Mouse (Mus musculus) midbrain, embryonic 13.5 days (tissue): Measurements from ENCODE around the gene Bcl11a. TPM values are rescaled to one million over a fixed set of nuclear protein-coding genes. Genes with fewer than 3 reads are reported as not detected.
A peak's percentile ranks its signal among the peaks of the same experiment; 100 is the strongest.

Source experiments
- ATAC-seq: fragments of 200-750 bp; cut with Nextera tagmentation; 2 replicates; pipeline ENCODE4 v1.8.0; 2017; ENCODE audit warnings: mild to moderate bottlenecking, moderate TSS enrichment, moderate library complexity
- H3K27ac ChIP-seq: fragments of 300-500 bp; sonication (generic); 2 replicates; pipeline ENCODE4 v1.5.1; 2015; ENCODE audit warnings: inconsistent platforms, mild to moderate bottlenecking, moderate library complexity
- H3K27me3 ChIP-seq: fragments of 300-500 bp; sonication (generic); 2 replicates; pipeline ENCODE4 v1.6.1; 2015; ENCODE audit warnings: mild to moderate bottlenecking, inconsistent platforms
- H3K36me3 ChIP-seq: fragments of 300-500 bp; sonication (generic); 2 replicates; pipeline ENCODE4 v1.6.1; 2015; ENCODE audit warnings: mild to moderate bottlenecking, inconsistent platforms
- H3K4me1 ChIP-seq: fragments of 300-500 bp; sonication (generic); replicated peaks from 2 replicates; pipeline ENCODE4 v1.6.1; 2015; ENCODE audit warnings: inconsistent platforms
- H3K4me2 ChIP-seq: fragments of 300-500 bp; sonication (generic); replicated peaks from 2 replicates; pipeline ENCODE4 v1.6.1; 2015; ENCODE audit warnings: moderate library complexity, mild to moderate bottlenecking, inconsistent platforms
- H3K4me3 ChIP-seq: fragments of 300-500 bp; sonication (generic); replicated peaks from 2 replicates; pipeline ENCODE4 v1.5.1; 2015; ENCODE audit warnings: mild to moderate bottlenecking, inconsistent platforms
- H3K9ac ChIP-seq: fragments of 300-500 bp; sonication (generic); replicated peaks from 2 replicates; pipeline ENCODE4 v1.6.1; 2015; ENCODE audit warnings: mild to moderate bottlenecking, inconsistent platforms
- H3K9me3 ChIP-seq: fragments of 300-500 bp; sonication (generic); 2 replicates; pipeline ENCODE4 v1.6.1; 2016; ENCODE audit warnings: mild to moderate bottlenecking, inconsistent platforms
- WGBS: fragments of 180-500 bp; shearing (Covaris S2); methylation state at CpG from one replicate; pipeline ENCODE4 v1.1.7; 2015; 5-methylcytosine and 5-hydroxymethylcytosine counted together
- polyA plus RNA-seq: library from polyadenylated mRNA; unstranded; fragments of >200 nt; fragmentation: Nextera tagmentation; extraction: Ambion mirVana; gene quantifications from 2 replicates; pipeline ENCODE4 v1.2.1, GENCODE M21; 2015

Bcl11a gene
- polyA plus RNA-seq, 1 experiment from 2014 or later = 102 TPM

DNA sequence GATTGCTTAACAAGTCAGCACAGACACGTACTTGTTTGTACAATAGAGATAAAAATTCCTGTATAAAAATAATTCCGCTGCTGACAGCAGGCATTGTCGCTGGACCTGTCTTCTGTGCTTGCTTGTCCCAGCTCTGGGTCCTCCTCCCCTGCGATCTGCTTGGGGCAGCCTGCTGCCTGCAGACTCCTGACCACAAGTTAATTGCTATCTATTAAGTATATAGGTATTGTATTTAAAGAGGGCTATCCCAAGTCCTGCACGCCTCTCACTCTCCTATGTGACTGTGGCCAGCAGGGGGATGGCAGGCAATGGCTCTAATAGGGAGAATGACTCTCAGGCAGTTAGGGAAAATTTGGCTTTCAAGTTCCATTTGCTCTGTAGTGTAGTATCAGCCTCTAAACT lies 16.2 kb downstream of the Bcl11a start:
- ATAC-seq = peak; percentile 51; the same call in 1 of the 2 replicates
- no peaks in the 10 kb centered on the region for H3K9me3 ChIP-seq
- H3K4me1 ChIP-seq = peaks cover 93% of the 10 kb centered on the region
- no peak overlapping the region for H3K9ac ChIP-seq
- WGBS = 46% methylated on average over 5 of the region's 5 CpGs
- no peaks in the 10 kb centered on the region; the same call in 1 of the 2 replicates for H3K27me3 ChIP-seq
- peaks cover 11% of the 10 kb centered on the region for H3K36me3 ChIP-seq
- no peak overlapping the region for H3K4me3 ChIP-seq
- peak overlapping the region; percentile 82; the same call in 1 of the 2 replicates for H3K27ac ChIP-seq
- peak overlapping the region; percentile 29; the same call in 1 of the 2 replicates for H3K4me2 ChIP-seq

DNA sequence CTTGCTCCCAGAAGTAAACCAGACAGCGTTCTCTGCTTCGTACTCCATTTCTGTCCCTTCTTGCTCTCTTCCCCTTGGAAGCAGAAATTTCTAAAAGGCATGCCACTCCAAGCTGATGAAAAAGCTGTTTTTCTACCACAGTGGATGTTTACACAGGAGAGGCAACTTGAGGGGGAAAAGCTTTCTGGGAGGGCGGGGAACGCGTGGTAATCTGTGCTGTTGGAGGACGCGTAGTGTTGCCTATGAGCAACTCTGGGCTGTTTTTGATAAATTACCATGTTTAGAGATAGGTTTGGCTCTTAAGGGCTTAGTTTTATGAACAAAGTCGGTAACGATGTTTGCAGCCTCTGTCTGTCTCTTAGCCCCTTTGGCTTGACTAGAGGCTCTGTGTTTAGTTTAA lies 17.4 kb downstream of the Bcl11a start:
- ATAC-seq = no peak
- Histone ChIP-seq H3K9me3 (no peaks in the 10 kb centered on the region), H3K4me3 (no peak overlapping the region), H3K36me3 (peaks cover 6% of the 10 kb centered on the region; the same call in 1 of the 2 replicates), H3K4me2 (peak overlapping the region; percentile 38), H3K4me1 (peaks cover 93% of the 10 kb centered on the region), H3K27ac (peak overlapping the region; percentile 82), H3K27me3 (no peaks in the 10 kb centered on the region; the same call in 1 of the 2 replicates), H3K9ac (peak overlapping the region; percentile 36; the same call in 1 of the 2 replicates)
- 43% methylated on average over 9 of the region's 9 CpGs for WGBS

DNA sequence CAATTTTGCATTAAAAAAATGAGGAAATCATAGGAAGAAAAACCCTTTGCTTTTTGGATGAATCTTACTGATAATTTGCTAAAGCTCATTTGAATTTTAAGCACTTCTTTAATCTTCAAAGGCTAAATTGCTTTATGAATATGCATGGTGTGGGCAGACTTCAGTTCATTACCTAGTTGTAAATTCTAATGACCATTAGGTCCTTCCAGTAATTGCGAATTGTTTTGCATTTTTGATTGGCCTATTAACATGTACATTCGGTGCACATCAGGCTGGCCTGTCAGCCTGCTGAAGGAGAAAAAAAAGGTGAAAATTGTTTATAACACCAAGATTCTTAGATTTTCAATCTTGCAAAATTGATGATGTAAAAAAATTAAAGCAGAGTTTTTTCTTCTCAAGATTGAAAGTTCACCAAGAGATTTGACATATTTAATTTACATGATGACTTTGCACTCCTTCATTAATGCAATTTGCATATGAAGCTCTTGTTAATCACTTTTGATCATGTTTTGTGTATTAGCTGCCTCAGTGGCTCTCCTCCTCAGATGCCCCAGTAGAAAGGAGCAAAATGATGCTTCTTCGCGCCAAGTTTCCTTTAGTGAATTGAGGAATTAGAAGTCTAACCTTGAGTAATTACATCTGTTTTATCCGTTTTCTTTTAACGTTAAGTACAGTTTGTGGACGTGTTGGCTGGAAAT lies 17.9 kb downstream of the Bcl11a start:
- Histone ChIP-seq H3K9me3 (no peaks in the 10 kb centered on the region), H3K4me3 (no peak overlapping the region), H3K4me1 (peaks cover 94% of the 10 kb centered on the region), H3K4me2 (peak overlapping the region; percentile 38; the same call in 1 of the 2 replicates), H3K36me3 (0 out of 2 replicates have a peak, but pooled peaks cover 5% of the 10 kb centered on the region), H3K9ac (0 out of 2 replicates have a peak overlapping the region, but pooled peaks have one; percentile 25), H3K27ac (peak overlapping the region; percentile 82), H3K27me3 (no peaks in the 10 kb centered on the region)
- 66% methylated on average over 7 of the region's 7 CpGs for WGBS
- ATAC-seq = no peak

DNA sequence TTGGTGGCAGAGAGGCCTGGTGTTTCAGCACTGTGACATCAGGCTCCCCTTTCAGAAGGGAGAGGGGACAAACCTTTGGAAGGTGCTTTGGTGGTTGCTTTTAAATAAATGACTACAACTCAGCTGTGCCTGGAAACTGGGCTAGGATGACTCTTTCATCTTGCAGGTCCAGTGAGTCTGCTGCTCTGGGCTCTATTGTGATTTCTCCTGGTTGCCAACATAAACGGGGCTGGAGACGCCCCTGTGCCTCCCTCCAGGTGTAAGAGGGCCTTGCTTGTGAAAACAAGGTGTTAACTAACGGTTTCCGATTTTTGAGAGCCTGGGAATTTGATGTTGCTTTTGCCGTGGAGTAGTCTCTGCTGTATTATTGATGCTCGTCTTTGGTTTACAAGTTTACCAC lies 18.6 kb downstream of the Bcl11a start:
- Histone ChIP-seq H3K27ac (peak overlapping the region; percentile 61), H3K4me2 (peak overlapping the region; percentile 33), H3K9ac (0 out of 2 replicates have a peak overlapping the region, but pooled peaks have one; percentile 25), H3K27me3 (no peaks in the 10 kb centered on the region), H3K4me3 (no peak overlapping the region), H3K36me3 (0 out of 2 replicates have a peak, but pooled peaks cover 5% of the 10 kb centered on the region), H3K4me1 (peaks cover 94% of the 10 kb centered on the region), H3K9me3 (no peaks in the 10 kb centered on the region)
- ATAC-seq = no peak
- WGBS = 53% methylated on average over 6 of the region's 6 CpGs

DNA sequence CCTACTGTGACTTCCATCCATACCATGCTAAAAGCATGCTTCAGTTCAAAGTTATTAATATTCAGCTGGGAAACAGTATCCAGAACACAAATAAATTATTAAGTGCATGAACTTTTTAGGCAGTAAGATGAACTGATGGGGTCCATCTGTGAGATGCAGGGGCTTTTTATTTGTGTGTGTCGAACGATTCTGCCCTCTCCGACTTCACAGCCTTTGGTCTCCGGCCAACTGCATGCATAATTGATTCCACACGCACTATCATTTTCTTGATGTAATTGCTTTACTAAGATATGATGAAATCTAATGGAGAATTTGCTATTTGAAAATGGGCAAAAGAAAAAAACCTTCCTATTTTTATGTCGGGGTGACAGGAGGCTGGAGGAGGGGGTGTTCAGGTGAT lies 19.2 kb downstream of the Bcl11a start:
- Histone ChIP-seq H3K4me1 (peaks cover 95% of the 10 kb centered on the region), H3K36me3 (0 out of 2 replicates have a peak, but pooled peaks cover 5% of the 10 kb centered on the region), H3K27ac (peak overlapping the region; percentile 62), H3K4me2 (peak overlapping the region; percentile 33), H3K4me3 (no peak overlapping the region), H3K9me3 (no peaks in the 10 kb centered on the region), H3K9ac (no peak overlapping the region), H3K27me3 (no peaks in the 10 kb centered on the region)
- no peak for ATAC-seq
- 19% methylated on average over 6 of the region's 6 CpGs for WGBS

DNA sequence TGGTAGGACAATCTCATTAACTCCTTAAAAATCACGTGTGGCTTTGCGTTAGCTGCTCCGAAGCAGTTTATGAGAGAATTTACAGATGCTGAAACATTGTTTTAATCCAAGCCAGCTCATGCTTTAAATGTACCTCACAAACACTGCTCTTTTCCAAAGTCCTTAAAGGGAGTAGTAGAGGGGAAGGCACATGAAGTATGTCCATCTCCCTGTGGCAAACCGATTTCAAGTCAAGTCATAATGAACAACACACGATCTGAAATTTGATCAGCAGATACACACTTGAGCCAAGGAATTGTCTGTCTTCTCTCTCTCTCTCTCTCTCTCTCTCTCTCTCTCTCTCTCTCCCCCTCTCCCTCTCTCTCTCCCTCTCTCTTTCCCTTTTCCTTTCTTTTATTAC lies 20.2 kb downstream of the Bcl11a start:
- Histone ChIP-seq H3K4me2 (no peak overlapping the region), H3K27me3 (no peaks in the 10 kb centered on the region), H3K4me3 (no peak overlapping the region), H3K4me1 (peaks cover 96% of the 10 kb centered on the region), H3K9me3 (no peaks in the 10 kb centered on the region), H3K27ac (no peak overlapping the region), H3K36me3 (no peaks in the 10 kb centered on the region), H3K9ac (no peak overlapping the region)
- 76% methylated on average over 5 of the region's 5 CpGs for WGBS
- no peak for ATAC-seq

DNA sequence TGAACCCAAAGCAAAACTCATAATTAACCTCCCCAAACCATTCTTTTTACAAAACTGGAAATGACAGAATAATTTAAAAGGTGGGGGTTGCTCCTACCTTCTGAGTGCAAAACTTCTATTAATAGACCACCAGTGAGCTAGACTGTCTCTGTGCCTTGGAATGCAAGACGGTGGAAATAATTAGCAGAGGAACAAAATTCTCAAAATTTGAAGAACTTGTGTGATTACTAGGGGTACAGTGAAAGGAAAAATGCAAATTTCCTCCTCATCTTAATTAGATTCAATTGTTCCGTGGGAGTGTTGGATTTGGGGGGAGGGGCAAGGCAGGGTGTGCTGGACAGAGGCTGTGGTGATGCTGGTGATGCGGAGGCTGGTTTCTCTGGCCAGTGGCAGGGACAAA lies 20.8 kb downstream of the Bcl11a start:
- H3K36me3 ChIP-seq = no peaks in the 10 kb centered on the region
- no peak overlapping the region for H3K9ac ChIP-seq
- H3K27ac ChIP-seq = peak overlapping the region; percentile 2; the same call in 1 of the 2 replicates
- WGBS = 27% methylated on average over 3 of the region's 3 CpGs
- H3K4me2 ChIP-seq = peak overlapping the region; percentile 25
- peaks cover 97% of the 10 kb centered on the region for H3K4me1 ChIP-seq
- H3K9me3 ChIP-seq = no peaks in the 10 kb centered on the region
- H3K4me3 ChIP-seq = no peak overlapping the region
- H3K27me3 ChIP-seq = no peaks in the 10 kb centered on the region
- ATAC-seq = no peak

DNA sequence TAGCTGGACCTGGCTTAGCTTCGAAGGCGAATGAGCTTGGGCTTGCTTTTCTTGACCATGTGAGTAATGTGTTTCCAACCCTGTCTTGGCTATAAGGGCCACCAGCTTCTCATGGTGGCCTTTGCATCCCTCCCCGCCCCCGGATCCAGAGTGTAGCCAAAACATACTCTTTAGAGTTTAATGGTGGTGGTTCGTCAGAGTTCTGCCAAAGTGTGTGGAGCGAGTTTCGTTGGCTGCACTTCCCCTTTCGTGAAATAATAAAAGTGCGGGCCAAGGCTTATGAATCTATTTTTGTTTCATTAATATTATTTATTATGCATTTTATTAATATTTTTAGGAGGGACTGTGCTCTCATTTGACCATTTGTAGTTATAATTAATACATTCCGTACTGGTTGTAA lies 21.4 kb downstream of the Bcl11a start:
- WGBS = 90% methylated on average over 10 of the region's 10 CpGs
- Histone ChIP-seq H3K4me2 (peak overlapping the region; percentile 25), H3K4me1 (peaks cover 95% of the 10 kb centered on the region), H3K27me3 (no peaks in the 10 kb centered on the region), H3K9ac (no peak overlapping the region), H3K4me3 (no peak overlapping the region), H3K27ac (no peak overlapping the region), H3K36me3 (no peaks in the 10 kb centered on the region), H3K9me3 (no peaks in the 10 kb centered on the region)
- no peak for ATAC-seq

DNA sequence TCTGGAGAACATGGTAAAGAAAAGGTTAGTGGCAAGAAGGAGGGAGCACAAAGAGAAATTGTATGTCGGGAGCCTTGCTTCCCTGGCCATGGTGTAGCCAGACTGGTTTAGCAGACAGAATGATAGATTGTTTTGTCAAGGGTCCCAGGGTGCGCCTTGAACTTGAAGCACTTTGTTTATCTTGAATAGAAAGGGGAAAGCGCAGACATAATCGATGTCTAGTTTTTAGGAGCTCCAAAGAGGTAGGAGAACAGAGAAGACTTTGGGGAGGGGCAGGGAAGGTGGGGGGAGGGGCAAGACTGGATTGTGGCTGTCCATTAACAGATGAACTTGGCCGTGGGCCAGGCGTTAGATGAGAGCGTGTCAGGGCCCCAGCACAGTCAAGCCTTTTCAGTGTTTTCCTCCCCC lies 22.0 kb downstream of the Bcl11a start:
- peaks cover 94% of the 10 kb centered on the region for H3K4me1 ChIP-seq
- H3K4me2 ChIP-seq = peak overlapping the region; percentile 35
- no peaks in the 10 kb centered on the region for H3K9me3 ChIP-seq
- peak overlapping the region; percentile 62 for H3K27ac ChIP-seq
- ATAC-seq = peak; percentile 57
- WGBS = 21% methylated on average over 7 of the region's 7 CpGs
- H3K9ac ChIP-seq = 0 out of 2 replicates have a peak overlapping the region, but pooled peaks have one; percentile 25
- no peak overlapping the region for H3K4me3 ChIP-seq
- no peaks in the 10 kb centered on the region for H3K36me3 ChIP-seq
- H3K27me3 ChIP-seq = no peaks in the 10 kb centered on the region

DNA sequence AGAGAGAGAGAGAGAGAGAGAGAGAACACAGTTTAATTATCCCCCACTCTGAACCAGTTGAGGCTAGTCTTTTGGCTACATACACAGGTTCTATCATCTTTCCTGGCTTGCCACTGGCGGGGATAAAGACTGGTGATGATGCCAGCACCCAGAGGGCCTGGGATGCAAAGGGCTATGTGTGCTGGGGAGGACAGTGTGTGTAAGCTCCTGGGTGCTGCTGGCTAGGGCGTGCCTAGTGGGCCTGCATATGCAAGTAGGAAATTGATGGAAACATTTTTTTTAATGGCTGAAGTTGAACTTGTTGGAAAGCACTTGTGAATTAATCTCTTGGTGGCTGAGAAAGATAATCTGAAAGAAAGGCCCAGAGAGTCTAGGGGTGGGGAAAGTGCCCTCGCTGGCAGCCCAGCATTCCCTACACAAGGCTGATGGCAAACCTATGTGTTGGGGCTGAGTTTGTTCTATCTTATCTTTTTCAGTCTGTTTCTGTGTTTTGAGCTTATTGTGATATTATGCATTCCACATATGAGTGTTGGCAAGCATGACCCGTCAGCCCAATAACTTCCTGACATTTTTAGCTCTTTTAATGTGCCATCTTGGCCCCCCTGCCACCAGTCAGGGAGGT lies 22.7 kb downstream of the Bcl11a start:
- 57% methylated on average over 4 of the region's 4 CpGs for WGBS
- Histone ChIP-seq H3K4me1 (peaks cover 87% of the 10 kb centered on the region), H3K4me3 (no peak overlapping the region), H3K36me3 (no peaks in the 10 kb centered on the region), H3K9me3 (no peaks in the 10 kb centered on the region), H3K27me3 (no peaks in the 10 kb centered on the region), H3K4me2 (0 out of 2 replicates have a peak overlapping the region, but pooled peaks have one; percentile 35), H3K9ac (no peak overlapping the region; the same call in none of the 2 replicates), H3K27ac (peak overlapping the region; percentile 62)
- peak; percentile 66 for ATAC-seq

DNA sequence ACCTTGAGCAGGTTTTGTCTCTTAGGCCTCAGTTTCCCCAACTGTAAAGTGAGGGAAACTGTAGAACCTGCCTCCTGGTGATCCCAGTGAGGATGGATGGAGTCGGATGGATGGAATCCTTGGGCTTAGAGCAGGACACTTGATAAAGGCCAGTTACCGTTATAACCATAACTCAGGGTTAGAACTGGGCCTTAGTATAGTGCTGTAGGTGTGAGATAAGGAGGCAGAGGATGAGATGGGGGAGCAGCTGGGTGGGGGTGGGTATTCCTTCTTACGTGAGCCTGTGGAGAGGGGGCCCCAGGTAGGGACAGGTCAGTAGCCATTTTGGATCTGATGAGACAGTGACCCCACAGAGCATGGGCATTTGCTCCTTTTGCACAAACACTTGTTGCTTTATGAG lies 23.8 kb downstream of the Bcl11a start:
- Histone ChIP-seq H3K27me3 (no peaks in the 10 kb centered on the region), H3K4me1 (peaks cover 83% of the 10 kb centered on the region), H3K9me3 (no peaks in the 10 kb centered on the region), H3K9ac (no peak overlapping the region), H3K27ac (no peak overlapping the region), H3K36me3 (no peaks in the 10 kb centered on the region), H3K4me2 (no peak overlapping the region), H3K4me3 (no peak overlapping the region)
- ATAC-seq = no peak
- 89% methylated on average over 3 of the region's 3 CpGs for WGBS

DNA sequence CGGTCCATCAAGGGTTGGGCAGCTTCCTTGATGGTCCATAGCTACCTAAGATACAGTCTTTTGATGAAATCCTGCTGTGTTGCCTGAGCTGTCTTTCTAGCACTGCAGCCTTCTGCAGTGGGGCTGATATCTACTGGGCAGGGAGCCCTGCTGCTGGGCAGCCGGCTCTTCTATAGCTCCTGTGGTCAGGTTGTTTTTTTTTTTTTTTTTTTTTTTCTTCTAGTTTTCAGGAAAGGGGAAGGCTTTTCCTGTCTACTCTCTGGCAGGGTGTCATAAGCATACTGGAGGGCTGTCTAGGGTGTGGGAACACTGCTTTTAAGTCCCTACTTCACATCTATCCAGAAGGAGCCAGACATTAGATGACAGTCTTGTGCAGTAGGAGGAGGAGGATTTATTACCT lies 24.5 kb downstream of the Bcl11a start:
- H3K27me3 ChIP-seq = no peaks in the 10 kb centered on the region
- no peak overlapping the region for H3K4me2 ChIP-seq
- no peak overlapping the region for H3K27ac ChIP-seq
- ATAC-seq = no peak
- H3K4me1 ChIP-seq = peaks cover 82% of the 10 kb centered on the region
- 84% methylated on average over 2 of the region's 2 CpGs for WGBS
- no peaks in the 10 kb centered on the region for H3K9me3 ChIP-seq
- no peaks in the 10 kb centered on the region for H3K36me3 ChIP-seq
- no peak overlapping the region for H3K4me3 ChIP-seq
- H3K9ac ChIP-seq = no peak overlapping the region
